Mouse (Mus musculus) megakaryocyte, embryonic 14.5 days (primary cell): ENCODE measurements around the gene Myl12a.

ENCODE experiments used
- FLI1 ChIP-seq: IDR thresholded peaks from 2 replicates; pipeline ENCODE4 v1.6.1; 2012; ENCODE audit warnings: low read length, inconsistent platforms, mixed read lengths
- GATA1 ChIP-seq: IDR thresholded peaks from 3 replicates; pipeline ENCODE4 v1.6.1; 2012; ENCODE audit warnings: mixed read lengths, low read length, inconsistent platforms, borderline replicate concordance

- no peak for TF ChIP-seq GATA1
- TF ChIP-seq FLI1, result no peak
Measured at GRCm38 (mm10) chr17:70997836-70998235, 4.8 kb downstream of the Myl12a start.
